Mouse (Mus musculus): ENCODE data around the gene Nmd3.

Nmd3 gene

GRCm38 (mm10) chr3:69763630-69764565 lies 42.1 kb downstream of the Nmd3 start:
- DNase-seq (ENCODE audit: low spot score): no peak

- no peak for DNase-seq (ENCODE audit: low spot score)
These were observed 43.4 kb downstream of the Nmd3 start for GRCm38 (mm10) chr3:69765206-69765605.

- no peak for DNase-seq (ENCODE audit: low spot score)
These were observed 47.4 kb downstream of the Nmd3 start for GRCm38 (mm10) chr3:69769150-69769549.

GRCm38 (mm10) chr3:69773356-69773755 lies 51.6 kb downstream of the Nmd3 start:
- no peak for DNase-seq (ENCODE audit: low spot score)

- no peak for DNase-seq (ENCODE audit: low spot score)
These were observed 57.5 kb downstream of the Nmd3 start for GRCm38 (mm10) chr3:69779246-69779796.

- DNase-seq (ENCODE audit: low spot score): no peak
These were observed 71.1 kb downstream of the Nmd3 start for GRCm38 (mm10) chr3:69792823-69793417.

- DNase-seq (ENCODE audit: low spot score): no peak
These were observed 75.7 kb downstream of the Nmd3 start for GRCm38 (mm10) chr3:69797533-69797932.

- DNase-seq (ENCODE audit: low spot score): no peak
These were observed 76.2 kb downstream of the Nmd3 start for GRCm38 (mm10) chr3:69797969-69798368.

GRCm38 (mm10) chr3:69799096-69799495 lies 77.3 kb downstream of the Nmd3 start:
- DNase-seq (ENCODE audit: low spot score): no peak

GRCm38 (mm10) chr3:69800829-69801384 lies 79.1 kb downstream of the Nmd3 start:
- DNase-seq (ENCODE audit: low spot score): no peak

- DNase-seq (ENCODE audit: low spot score): no peak
These were observed 81.4 kb downstream of the Nmd3 start for GRCm38 (mm10) chr3:69803137-69803536.
